Mouse (Mus musculus) kidney, adult 2 months (tissue): ENCODE results near the gene Zfp870. TPM values are rescaled to one million over a fixed set of nuclear protein-coding genes. Genes with fewer than 3 reads are reported as not detected.
"Not testable (repeated sequence)": the region's sequence is repeated elsewhere in the genome, so short reads cannot be mapped to it uniquely, and the experiment has no call there.

Source experiments
- DNase-seq: peaks from one replicate; pipeline ENCODE4 v3.0.0; 2021
- H3K27ac ChIP-seq: fragments of 200-500 bp; 2 replicates; pipeline ENCODE4 v1.5.1; 2012; ENCODE audit warnings: low read depth, low read length, control low read depth, inconsistent platforms; ENCODE audit not compliant: insufficient read depth
- H3K27me3 ChIP-seq: fragments of 200-500 bp; replicated peaks from 2 replicates; pipeline ENCODE4 v1.6.1; 2012; ENCODE audit warnings: mild to moderate bottlenecking, moderate library complexity, low read length, inconsistent platforms; ENCODE audit not compliant: control insufficient read depth, insufficient read depth
- H3K36me3 ChIP-seq: fragments of 200-500 bp; 2 replicates; pipeline ENCODE4 v1.6.1; 2012; ENCODE audit warnings: mild to moderate bottlenecking, moderate library complexity, low read length, inconsistent platforms; ENCODE audit not compliant: control insufficient read depth, insufficient read depth
- H3K4me1 ChIP-seq: fragments of 200-500 bp; 2 replicates; pipeline ENCODE4 v1.6.1; 2011; ENCODE audit warnings: low read length; ENCODE audit not compliant: control insufficient read depth, insufficient read depth
- H3K4me3 ChIP-seq: fragments of 200-500 bp; 2 replicates; pipeline ENCODE4 v1.5.1; 2011; ENCODE audit warnings: mild to moderate bottlenecking, low read depth, low read length, control low read depth; ENCODE audit not compliant: insufficient read depth
- CTCF ChIP-seq: fragments of 200-500 bp; conservative IDR thresholded peaks from 2 replicates; pipeline ENCODE4 v1.5.1; 2011; ENCODE audit warnings: low read depth, mild to moderate bottlenecking, control low read depth, low read length, moderate library complexity, mixed read lengths; ENCODE audit not compliant: insufficient read depth, insufficient read length
- POLR2A ChIP-seq: fragments of 200-500 bp; IDR thresholded peaks from one replicate; pipeline ENCODE4 v1.6.1; 2011; ENCODE audit warnings: low read depth, low read length, control low read depth
- WGBS: fragments of 180-500 bp; shearing (Covaris S2); methylation state at CpG from one replicate; pipeline ENCODE4 v1.1.7; 2018; 5-methylcytosine and 5-hydroxymethylcytosine counted together
- polyA plus RNA-seq: library from polyadenylated mRNA; depleted of rRNA; stranded (reverse); fragments of >200 nt; gene quantifications from 2 replicates; pipeline ENCODE4 v1.2.3, GENCODE M21; 2012

Gene Zfp870
- polyA plus RNA-seq, 1 experiment = 1.4 TPM

DNA sequence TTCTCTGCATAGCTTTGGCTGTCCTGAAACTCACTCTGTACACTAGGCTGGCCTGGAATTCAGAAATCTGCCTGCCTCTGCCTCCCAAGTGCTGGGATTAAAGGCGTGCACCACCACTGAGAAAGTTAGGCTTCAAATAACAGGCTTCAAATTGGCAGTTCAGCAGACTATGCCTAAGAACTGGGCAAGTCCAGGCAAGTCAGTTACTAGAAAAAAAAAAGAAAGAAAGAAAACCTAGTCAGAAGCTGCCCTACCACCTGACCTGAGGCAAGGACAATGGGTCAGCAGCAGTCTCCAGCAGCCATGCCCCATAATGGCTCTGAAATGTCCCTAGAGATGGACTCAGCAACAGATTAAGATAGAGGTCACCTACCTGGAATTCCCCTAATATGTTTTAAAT lies 20.0 kb downstream of the Zfp870 start:
- Histone ChIP-seq H3K27me3 (no peaks in the 10 kb centered on the region), H3K36me3 (no peaks in the 10 kb centered on the region), H3K4me1 (no peaks in the 10 kb centered on the region), H3K27ac (no peak overlapping the region), H3K4me3 (no peak overlapping the region)
- WGBS = 93% methylated on average over 1 of the region's 1 CpGs
- TF ChIP-seq CTCF (no peak), POLR2A (no peak)
- DNase-seq = no peak

DNA sequence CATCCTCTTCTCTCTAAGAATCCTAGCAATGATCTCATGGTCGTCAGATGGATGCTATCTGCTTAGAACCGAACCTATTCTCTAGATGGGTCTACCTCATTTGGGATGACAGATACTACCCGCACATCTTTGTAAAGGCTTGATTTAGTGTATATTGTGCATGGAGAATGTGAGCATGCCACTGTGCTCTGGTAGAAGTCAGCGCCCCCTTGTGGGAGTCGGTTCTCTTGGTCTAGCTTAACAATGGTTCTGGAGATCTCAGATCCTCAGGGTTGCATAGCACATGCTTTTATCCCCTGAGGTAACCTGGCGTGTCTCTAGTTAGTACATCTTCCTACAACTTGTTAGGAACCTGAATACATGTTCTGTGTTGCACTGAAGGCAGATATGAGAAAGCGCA lies 24.2 kb downstream of the Zfp870 start:
- not testable (repeated sequence) for DNase-seq, H3K36me3 ChIP-seq, H3K4me3 ChIP-seq, H3K27ac ChIP-seq, H3K27me3 ChIP-seq, H3K4me1 ChIP-seq
- WGBS = 54% methylated on average over 5 of the region's 7 CpGs

DNA sequence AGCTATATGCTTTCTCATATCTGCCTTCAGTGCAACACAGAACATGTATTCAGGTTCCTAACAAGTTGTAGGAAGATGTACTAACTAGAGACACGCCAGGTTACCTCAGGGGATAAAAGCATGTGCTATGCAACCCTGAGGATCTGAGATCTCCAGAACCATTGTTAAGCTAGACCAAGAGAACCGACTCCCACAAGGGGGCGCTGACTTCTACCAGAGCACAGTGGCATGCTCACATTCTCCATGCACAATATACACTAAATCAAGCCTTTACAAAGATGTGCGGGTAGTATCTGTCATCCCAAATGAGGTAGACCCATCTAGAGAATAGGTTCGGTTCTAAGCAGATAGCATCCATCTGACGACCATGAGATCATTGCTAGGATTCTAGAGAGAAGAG lies 34.7 kb downstream of the Zfp870 start:
- not testable (repeated sequence) for H3K27me3 ChIP-seq, H3K36me3 ChIP-seq, H3K4me3 ChIP-seq, DNase-seq, H3K27ac ChIP-seq, H3K4me1 ChIP-seq
- WGBS = 65% methylated on average over 4 of the region's 6 CpGs

DNA sequence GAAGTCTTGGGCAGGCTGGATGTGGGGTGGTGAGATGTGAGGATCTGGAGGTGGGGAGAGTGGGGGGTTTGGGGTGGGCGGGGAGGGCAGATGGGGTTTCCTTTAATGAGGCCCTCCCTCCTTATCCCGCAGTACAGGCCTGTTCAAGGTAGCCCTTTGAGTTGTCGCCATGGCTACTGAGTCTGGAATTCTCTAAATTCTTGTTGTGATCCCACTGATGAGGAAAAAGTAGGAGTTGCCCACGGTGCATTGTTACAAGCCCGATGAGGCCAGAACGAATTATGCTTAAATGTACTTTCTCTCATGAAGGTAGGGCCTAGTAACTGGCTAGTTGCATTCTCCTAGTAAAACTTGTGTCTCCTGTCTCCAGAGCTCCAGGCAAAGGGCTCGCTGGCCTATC lies 39.9 kb downstream of the Zfp870 start:
- 46% methylated on average over 7 of the region's 7 CpGs for WGBS

DNA sequence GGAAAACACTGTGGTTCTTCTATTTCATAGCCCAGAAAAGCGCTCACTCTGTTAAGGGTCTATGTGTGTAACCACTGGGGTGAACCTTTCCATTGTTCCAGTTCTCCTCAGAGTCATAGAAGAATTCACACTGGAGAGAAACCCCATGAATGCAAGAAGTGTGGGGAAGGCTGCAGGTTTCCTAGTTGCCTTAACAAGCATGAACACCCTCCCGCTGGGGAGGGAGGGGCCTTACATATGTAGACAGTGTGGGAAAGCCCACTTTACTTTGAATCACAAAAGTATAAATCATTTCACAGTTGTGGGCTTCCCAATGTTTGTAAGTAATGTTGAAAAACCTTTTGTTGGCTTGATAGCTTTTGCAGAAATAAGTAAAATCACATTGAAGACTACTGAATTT lies 50.1 kb downstream of the Zfp870 start:
- no peaks in the 10 kb centered on the region for H3K4me1 ChIP-seq
- no peak overlapping the region for H3K4me3 ChIP-seq
- TF ChIP-seq POLR2A = no peak
- no peak for TF ChIP-seq CTCF
- no peak overlapping the region for H3K27ac ChIP-seq
- no peaks in the 10 kb centered on the region for H3K36me3 ChIP-seq
- DNase-seq = no peak
- WGBS = 88% methylated on average over 2 of the region's 2 CpGs
- no peaks in the 10 kb centered on the region for H3K27me3 ChIP-seq

More for the DNA sequence above, 39.9 kb downstream of the Zfp870 start:
- TF ChIP-seq CTCF (no peak), POLR2A (no peak)
- H3K4me3 ChIP-seq = no peak overlapping the region
- H3K27me3 ChIP-seq = no peaks in the 10 kb centered on the region
- DNase-seq = no peak
- no peaks in the 10 kb centered on the region for H3K4me1 ChIP-seq
- H3K36me3 ChIP-seq = no peaks in the 10 kb centered on the region
- H3K27ac ChIP-seq = no peak overlapping the region

DNA sequence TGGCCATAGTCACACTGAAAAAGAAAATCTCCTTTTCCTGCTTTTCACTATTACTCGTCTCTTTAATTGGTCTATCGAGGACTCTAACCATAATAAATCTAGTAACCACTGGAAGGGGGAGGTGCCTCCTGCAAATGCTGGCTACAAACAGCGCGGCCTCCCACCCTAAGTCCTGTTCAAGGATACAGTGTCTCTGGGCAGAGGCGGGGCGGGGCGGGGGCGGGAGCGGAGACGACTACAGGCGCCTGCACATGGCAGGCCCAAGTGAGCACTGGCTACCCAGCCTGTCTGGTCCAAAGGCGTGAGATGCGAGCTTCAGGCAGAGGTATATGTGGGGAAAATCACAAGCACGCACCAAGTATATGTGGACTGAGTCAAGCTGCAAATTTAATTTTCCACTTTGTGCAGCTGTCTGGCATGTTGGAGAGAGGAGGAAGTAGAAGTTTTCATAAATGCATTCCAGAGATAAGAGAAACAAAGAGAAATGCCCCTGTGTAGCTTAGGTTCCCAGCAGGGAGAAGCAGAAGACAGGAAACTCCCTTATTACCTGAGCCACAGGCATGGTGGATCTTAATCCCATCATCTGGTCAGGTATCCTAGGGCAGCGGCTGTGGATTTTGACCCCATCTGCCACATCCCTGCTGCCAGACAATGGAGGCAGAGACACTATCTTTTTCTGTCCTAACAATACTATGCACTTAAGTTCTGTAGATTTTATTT lies 52.2 kb downstream of the Zfp870 start:
- WGBS = 25% methylated on average over 15 of the region's 15 CpGs
- Histone ChIP-seq H3K4me1 (no peaks in the 10 kb centered on the region), H3K4me3 (no peak overlapping the region), H3K27me3 (no peaks in the 10 kb centered on the region), H3K36me3 (no peaks in the 10 kb centered on the region), H3K27ac (no peak overlapping the region)
- DNase-seq = peak; percentile 3
- no peak for TF ChIP-seq POLR2A
- TF ChIP-seq CTCF = no peak

DNA sequence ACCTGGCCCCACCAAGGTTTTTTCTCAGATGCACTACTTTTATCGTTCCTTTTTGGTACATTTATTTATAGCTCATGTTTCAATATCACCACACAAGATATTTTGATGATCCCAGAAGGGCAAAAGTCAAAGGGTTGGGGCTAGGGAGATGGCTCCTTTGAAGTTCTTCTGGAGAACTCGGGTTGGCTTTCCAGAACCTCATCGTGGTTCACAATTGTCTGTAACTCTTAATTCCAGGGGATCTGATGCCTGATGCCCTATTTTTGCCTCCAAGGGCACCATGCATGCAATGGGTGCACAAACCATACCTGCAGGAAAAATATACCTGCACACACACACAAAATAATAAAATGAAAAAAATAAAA lies 61.0 kb downstream of the Zfp870 start:
- no peak overlapping the region for H3K27ac ChIP-seq
- no peaks in the 10 kb centered on the region for H3K27me3 ChIP-seq
- H3K4me1 ChIP-seq = peaks cover 3% of the 10 kb centered on the region; the same call in 1 of the 2 replicates
- H3K4me3 ChIP-seq = peak overlapping the region; percentile 78; the same call in 1 of the 2 replicates
- WGBS = 26% methylated on average over 3 of the region's 3 CpGs
- TF ChIP-seq CTCF = no peak
- TF ChIP-seq POLR2A = no peak
- no peak for DNase-seq
- H3K36me3 ChIP-seq = no peaks in the 10 kb centered on the region; the same call in 1 of the 2 replicates
